Mouse (Mus musculus) C2C12 (cell line): ENCODE results near the gene Cald1.

Experiments used
- CTCF ChIP-seq: IDR thresholded peaks from one replicate; pipeline ENCODE4 v1.5.1; 2011; ENCODE audit not compliant: control insufficient read depth, insufficient read depth, insufficient read length
- MAX ChIP-seq: IDR thresholded peaks from one replicate; pipeline ENCODE4 v1.6.1; 2011; ENCODE audit warnings: mild to moderate bottlenecking, control low read depth
- MYOG ChIP-seq: IDR thresholded peaks from one replicate; pipeline ENCODE4 v1.6.1; 2011; ENCODE audit not compliant: control insufficient read depth, insufficient read length; ENCODE audit errors: extremely low read depth

DNA sequence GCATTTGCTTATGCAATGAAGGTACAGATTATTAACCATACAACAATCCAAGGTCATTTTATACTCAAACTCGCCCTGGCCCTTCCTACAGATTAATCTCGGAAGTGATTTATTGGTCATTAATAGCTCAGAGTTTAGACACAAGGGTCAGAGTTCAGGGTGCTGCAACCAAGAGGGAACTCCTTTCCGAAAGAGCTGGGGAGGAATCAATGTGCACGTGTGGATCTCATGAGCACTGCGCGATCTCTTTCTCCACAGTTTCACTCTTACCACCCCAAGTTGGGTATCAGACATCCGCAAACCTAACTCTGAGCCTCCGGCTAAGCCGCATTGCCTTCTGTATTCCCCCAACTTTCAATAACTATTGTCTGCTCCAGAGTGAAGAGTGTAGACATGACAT lies 41.9 kb downstream of the Cald1 start:
- no peak for TF ChIP-seq CTCF
- TF ChIP-seq MAX: no peak
- no peak for TF ChIP-seq MYOG
